Mouse (Mus musculus) stomach, embryonic 16.5 days (tissue): ENCODE measurements around the gene Gm14434. TPM values are rescaled to one million over a fixed set of nuclear protein-coding genes. Genes with fewer than 3 reads are reported as not detected.
"Not testable (repeated sequence)": the region's sequence is repeated elsewhere in the genome, so short reads cannot be mapped to it uniquely, and the experiment has no call there.

Experiments used
- ATAC-seq: fragments of 200-750 bp; cut with Nextera tagmentation; 2 replicates; pipeline ENCODE4 v1.8.0; 2017; ENCODE audit warnings: moderate number of reproducible peaks, moderate TSS enrichment; ENCODE audit not compliant: insufficient read depth, low FRiP score
- H3K27ac ChIP-seq: fragments of 300-500 bp; sonication (generic); 2 replicates; pipeline ENCODE4 v1.5.1; 2014; ENCODE audit warnings: low read length
- H3K27me3 ChIP-seq: fragments of 300-500 bp; sonication (generic); 2 replicates; pipeline ENCODE4 v1.6.1; 2014; ENCODE audit warnings: low read length, control low read depth, mixed read lengths; ENCODE audit not compliant: control insufficient read depth, insufficient read depth
- H3K36me3 ChIP-seq: fragments of 300-500 bp; sonication (generic); 2 replicates; pipeline ENCODE4 v1.6.1; 2014; ENCODE audit warnings: low read length; ENCODE audit not compliant: control insufficient read depth, insufficient read depth
- H3K4me1 ChIP-seq: fragments of 300-500 bp; sonication (generic); 2 replicates; pipeline ENCODE4 v1.6.1; 2014; ENCODE audit warnings: low read length, control low read depth, mixed read lengths; ENCODE audit not compliant: control insufficient read depth, insufficient read depth
- H3K4me2 ChIP-seq: fragments of 300-500 bp; sonication (generic); 2 replicates; pipeline ENCODE4 v1.6.1; 2014; ENCODE audit warnings: low read depth, low read length, mixed read lengths
- H3K4me3 ChIP-seq: fragments of 300-500 bp; sonication (generic); replicated peaks from 2 replicates; pipeline ENCODE4 v1.5.1; 2014; ENCODE audit warnings: mild to moderate bottlenecking, low read length
- H3K9ac ChIP-seq: fragments of 300-500 bp; sonication (generic); 2 replicates; pipeline ENCODE4 v1.6.1; 2014; ENCODE audit warnings: low read length
- H3K9me3 ChIP-seq: fragments of 300-500 bp; sonication (generic); replicated peaks from 2 replicates; pipeline ENCODE4 v1.6.1; 2016; ENCODE audit warnings: low read length, control low read depth; ENCODE audit not compliant: control insufficient read depth
- WGBS: fragments of 180-500 bp; shearing (Covaris S2); extraction: QIAGEN DNeasy Blood & Tissue Kit; methylation state at CpG from one replicate; pipeline ENCODE4 v1.1.7; 2014; 5-methylcytosine and 5-hydroxymethylcytosine counted together
- polyA plus RNA-seq: library from polyadenylated mRNA; unstranded; fragments of >200 nt; fragmentation: Nextera tagmentation; extraction: Ambion mirVana; gene quantifications from 2 replicates; pipeline ENCODE4 v1.2.1, GENCODE M21; 2015

Gene Gm14434
- polyA plus RNA-seq = 1.8 and 1.9 TPM in 2 replicates

DNA sequence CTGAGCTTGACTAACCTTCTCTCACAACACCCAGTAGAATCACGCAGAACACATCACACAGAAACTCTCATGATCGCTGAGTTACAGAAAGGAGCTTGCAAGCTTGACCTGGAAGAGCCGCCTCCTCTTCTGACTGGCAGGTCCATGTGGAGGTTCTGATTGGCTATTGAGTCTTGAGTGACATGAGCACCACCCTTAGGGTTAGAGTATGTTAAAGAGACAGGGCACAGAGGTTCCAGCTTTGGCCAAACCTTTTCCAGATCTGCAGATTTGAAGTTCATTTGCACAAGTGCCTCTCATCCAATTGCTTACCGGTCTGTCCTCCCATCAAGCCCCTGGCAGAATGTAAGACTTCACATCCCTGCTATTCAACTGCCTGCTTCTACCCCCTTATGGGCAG lies at the start of gene Gm14434:
TSS of gene Gm14434 (minus strand) at position 101 of the 400 bp plus-strand sequence.
- not testable (repeated sequence) for ATAC-seq

DNA sequence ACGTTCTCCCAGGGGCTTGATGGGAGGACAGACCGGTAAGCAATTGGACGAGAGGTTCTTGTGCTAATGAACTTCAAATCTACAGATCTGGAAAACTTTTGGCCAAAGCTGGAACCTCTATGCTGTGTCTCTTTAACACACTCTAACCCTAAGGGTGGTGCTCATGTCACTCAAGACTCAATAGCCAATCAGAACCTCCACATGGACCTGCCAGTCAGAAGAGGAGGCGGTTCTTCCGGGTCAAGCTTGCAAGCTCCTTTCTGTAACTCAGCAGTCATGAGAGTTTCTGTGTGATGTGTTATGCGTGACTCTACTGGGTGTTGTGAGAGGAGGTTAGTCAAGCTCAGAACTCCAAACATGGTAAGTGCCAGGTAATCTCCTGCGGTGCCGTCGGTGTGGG lies 34.2 kb upstream of the Gm14434 start, which contains the start of gene Zfp967:
TSS of gene Zfp967 (plus strand) at position 301 of the 400 bp plus-strand sequence.
- H3K27ac ChIP-seq, ATAC-seq, H3K9ac ChIP-seq, H3K4me2 ChIP-seq, H3K9me3 ChIP-seq, H3K27me3 ChIP-seq, H3K4me1 ChIP-seq, H3K36me3 ChIP-seq, H3K4me3 ChIP-seq: not testable (repeated sequence)
- WGBS = no CpG with 5 or more reads among the region's 9 CpGs

More for the DNA sequence above, at the start of gene Gm14434:
- H3K9me3 ChIP-seq, H3K36me3 ChIP-seq, H3K9ac ChIP-seq, H3K4me2 ChIP-seq, H3K4me1 ChIP-seq, H3K27me3 ChIP-seq, H3K27ac ChIP-seq, H3K4me3 ChIP-seq: not testable (repeated sequence)
- WGBS = no CpG with 5 or more reads among the region's 4 CpGs

DNA sequence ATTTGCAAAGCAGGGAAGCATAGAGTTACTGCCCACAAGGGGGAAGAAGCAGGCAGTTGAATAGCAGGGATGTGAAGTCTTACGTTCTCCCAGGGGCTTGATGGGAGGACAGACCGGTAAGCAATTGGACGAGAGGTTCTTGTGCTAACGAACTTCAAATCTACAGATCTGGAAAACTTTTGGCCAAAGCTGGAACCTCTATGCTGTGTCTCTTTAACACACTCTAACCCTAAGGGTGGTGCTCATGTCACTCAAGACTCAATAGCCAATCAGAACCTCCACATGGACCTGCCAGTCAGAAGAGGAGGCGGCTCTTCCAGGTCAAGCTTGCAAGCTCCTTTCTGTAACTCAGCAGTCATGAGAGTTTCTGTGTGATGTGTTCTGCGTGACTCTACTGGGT lies 63.3 kb downstream of the Gm14434 start, which contains the start of gene Gm14435:
TSS of gene Gm14435 (plus strand) at position 301 of the 400 bp plus-strand sequence.
- no CpG with 5 or more reads among the region's 6 CpGs for WGBS
- ATAC-seq = not testable (repeated sequence)

More for the DNA sequence above, 63.3 kb downstream of the Gm14434 start, which contains the start of gene Gm14435:
- not testable (repeated sequence) for H3K9me3 ChIP-seq, H3K4me3 ChIP-seq, H3K27ac ChIP-seq, H3K4me1 ChIP-seq, H3K4me2 ChIP-seq, H3K27me3 ChIP-seq, H3K36me3 ChIP-seq, H3K9ac ChIP-seq

Other genes starting within 250 kb of the Gm14434 start
- gene Gm11009, start 167.3 kb downstream of the Gm14434 start, polyA plus RNA-seq = not detected in 2 replicates
- gene Gm14435, start 63.2 kb downstream of the Gm14434 start, polyA plus RNA-seq = 14.9 and 17.2 TPM in 2 replicates
- not detected in 2 replicates for gene Zfp967, start 34.3 kb upstream of the Gm14434 start, polyA plus RNA-seq
- gene Gm14308, start 149.6 kb upstream of the Gm14434 start, polyA plus RNA-seq = 10.1 and 21.2 TPM in 2 replicates
- 9.5 and 9.6 TPM in 2 replicates for gene Zfp973, start 183.7 kb upstream of the Gm14434 start, polyA plus RNA-seq
- gene Gm14305, start 221.5 kb upstream of the Gm14434 start, polyA plus RNA-seq = 22.0 and 24.1 TPM in 2 replicates